Mouse (Mus musculus): ENCODE data around the gene Npat.

The Npat gene

DNA sequence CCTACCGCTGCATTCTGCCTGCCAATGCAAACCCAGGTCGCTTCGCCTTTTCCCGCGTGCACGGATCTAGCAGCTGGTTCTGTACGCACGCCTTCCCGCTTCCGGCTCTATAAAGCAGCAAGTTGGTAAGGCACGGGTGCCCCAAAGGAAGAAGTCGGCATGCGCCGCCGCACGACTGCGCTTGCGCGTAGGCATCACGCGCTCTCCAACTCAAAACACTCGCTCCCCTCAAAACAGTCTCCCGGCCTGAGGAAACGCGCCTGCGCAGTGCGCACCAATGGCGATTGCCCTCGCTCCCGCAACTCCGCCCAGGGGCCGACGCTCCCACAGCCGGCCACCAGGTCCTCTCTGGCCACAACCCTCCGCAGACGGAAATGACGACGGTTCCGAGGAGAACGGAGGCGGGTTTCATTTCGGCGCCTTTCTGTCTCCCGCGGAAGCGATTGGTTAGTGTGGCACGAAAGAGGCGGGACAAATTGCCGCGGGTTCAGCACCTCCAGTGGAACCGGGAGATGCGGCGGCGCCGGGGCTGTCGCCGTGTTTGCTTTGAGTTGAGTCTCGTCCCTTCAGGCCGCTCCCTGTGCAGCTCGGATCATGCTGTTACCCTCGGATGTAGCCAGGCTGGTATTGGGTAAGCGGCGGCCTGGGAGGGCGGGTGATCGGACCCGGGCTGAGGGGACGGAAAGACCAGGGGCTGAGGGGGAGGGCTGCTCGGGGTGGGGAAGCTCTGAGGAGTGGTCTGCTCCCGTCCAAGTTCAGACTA, at the start of gene Npat, which contains the start of gene Atm:
Gene Npat, plus strand, starts transcription at position 490 of the 763 bp plus-strand sequence.
Gene Atm, minus strand, starts transcription at position 183 of the 763 bp plus-strand sequence.
- DNase-seq = peak; percentile 99

DNA sequence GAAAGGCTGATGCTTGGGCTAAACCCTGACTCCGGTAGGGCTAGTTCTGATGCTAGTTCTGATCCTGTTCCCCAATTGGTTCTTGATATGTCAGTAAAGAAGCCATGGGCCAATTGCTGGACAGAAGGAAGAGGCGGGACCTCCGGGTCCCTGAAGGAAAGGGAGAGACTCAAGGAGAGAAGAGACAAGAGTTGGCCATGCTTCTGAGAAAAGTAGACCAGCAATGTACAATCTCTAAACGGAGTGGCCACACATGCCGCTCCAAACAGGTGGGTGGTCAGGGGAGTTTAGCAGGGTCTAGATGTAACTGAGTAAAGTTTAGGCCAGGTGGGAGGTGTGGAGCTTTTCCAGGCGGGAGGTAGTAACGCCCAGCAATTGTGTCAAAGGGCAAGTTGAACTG, 28.8 kb upstream of the Npat start:
- DNase-seq = no peak

- no peak for DNase-seq
These were observed 22.8 kb upstream of the Npat start for GRCm38 (mm10) chr9:53514091-53514490.

DNA sequence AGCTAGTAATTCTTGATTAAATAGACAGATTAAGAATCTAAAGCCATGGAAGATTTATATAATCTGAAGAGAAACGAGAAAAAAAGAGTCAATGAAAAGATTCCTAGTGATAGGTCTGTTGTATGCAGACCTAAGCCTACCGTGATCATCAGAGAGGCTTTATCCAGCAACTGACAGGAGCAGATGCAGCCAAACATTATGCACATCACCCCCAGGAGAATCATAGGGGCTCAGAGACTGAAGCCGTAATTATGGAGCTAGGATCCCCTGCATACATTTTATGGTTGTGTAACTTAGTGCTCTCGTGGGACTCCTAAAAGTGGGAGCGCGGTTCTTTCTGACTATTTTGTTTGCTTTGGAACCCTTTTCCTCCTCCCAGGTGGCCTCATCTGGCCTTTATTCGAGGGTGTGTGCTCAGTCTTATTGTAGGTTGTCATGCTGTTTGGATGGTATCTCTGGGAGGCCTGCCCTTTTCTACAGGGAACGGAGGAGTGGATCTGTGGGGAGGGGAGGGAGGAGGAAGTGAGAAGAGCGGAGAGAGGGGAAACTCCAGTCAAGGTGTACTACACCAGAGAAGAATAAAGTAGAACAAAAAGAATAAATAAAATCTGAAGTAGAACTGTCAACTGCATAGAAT, 19.4 kb upstream of the Npat start:
- no peak for DNase-seq

- peak; percentile 23 for DNase-seq
These were observed 1.2 kb upstream of the Npat start for GRCm38 (mm10) chr9:53535416-53536320.

GRCm38 (mm10) chr9:53537336-53537965, 604 bp downstream of the Npat start:
- peak; percentile 44 for DNase-seq

DNA sequence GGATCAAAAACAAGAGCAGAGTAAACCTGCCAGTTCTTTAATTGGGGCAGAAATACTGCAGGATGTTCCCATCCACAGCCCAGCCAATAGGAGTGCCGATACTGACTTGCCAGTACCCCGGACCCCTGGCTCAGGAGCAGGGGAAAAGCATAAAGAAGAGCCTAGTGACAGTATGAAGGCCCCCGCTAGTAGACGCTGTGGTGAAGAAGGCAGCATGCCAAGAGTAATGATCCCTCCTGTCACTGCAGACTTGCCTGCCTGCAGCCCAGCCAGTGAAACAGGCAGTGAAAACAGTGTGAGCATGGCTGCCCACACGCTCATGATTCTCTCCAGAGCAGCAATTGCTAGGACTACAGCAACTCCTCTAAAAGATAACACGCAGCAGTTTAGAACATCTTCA, 33.8 kb downstream of the Npat start:
- DNase-seq = peak; percentile 33

DNA sequence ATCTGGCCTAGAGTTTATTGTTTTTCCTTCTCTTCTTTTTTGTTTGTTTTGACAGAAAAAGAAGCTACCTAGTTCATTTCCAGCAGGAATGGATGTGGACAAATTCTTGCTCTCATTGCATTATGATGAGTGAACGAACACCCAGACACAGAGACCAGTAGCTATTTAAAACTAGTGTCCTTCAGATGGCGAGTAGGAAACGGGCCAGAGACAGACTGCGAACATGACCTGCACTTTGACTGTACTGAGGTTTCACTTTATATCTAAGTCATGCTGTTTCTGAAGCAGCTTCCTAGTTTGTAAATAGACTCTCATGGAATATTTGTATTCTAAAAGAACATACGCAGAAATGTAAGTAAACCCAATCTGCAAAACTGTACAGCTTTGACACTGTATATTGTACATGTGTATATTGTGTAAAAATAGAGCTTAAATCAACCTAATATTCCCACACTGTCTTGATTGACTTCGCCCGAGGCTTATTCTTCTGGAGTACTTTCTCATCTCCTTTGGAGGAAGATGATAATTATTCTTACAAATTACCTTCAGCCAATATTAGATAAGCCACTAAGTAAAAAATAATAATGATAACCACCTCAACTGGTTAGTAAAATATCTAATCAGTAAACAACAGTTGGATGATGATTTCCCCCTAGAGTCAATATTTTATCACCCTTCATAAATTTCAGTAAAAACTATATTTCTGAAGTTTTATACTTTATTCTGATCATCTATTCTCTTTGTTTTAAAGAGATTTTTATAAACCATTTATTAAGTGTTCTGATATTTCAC, 35.9 kb downstream of the Npat start:
- no peak for DNase-seq

GRCm38 (mm10) chr9:53575721-53576120, 38.9 kb downstream of the Npat start:
- no peak for DNase-seq

GRCm38 (mm10) chr9:53581870-53582269, 45.0 kb downstream of the Npat start:
- peak; percentile 75 for DNase-seq

DNA sequence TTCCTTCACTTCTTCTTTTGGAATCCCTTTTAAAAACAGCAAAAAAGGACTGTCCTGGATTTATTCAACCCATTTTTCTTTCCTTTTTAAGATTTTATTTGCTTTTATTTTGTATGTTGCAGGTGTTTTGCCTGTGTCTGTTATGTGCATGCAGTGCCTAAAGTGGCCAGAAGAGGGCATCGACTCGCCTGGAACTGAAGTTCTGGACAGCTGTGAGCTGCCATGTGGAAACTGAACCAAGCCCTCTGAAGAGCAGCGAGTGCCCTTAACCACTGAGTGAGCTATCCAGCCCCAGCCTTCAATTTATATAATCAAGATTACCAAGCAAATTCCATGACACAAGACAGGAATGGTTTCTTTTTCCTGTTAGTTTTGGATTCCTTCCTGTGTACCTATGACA, 57.9 kb downstream of the Npat start:
- peak; percentile 57 for DNase-seq

GRCm38 (mm10) chr9:53596971-53597600, 60.2 kb downstream of the Npat start:
- no peak for DNase-seq

DNA sequence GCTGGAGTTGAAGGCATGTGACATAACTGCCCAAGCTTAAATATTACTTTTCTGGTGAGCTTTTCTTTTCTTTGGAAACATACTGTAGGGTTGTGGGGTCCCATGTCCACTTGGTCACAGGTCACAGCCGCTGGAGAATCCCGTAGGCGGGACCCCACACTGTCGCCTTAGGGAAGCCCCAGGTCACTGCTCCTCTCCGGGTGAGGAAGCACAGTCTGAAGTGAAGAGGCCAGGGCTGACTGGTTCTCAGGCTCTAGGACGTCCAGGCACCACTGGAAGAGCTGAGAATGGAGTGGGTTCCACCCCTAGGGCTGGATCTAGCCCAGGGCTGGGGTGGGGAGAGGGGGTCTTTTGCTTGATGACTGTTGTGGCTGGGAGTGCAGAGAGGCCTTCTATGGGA, 61.8 kb downstream of the Npat start:
- no peak for DNase-seq

DNA sequence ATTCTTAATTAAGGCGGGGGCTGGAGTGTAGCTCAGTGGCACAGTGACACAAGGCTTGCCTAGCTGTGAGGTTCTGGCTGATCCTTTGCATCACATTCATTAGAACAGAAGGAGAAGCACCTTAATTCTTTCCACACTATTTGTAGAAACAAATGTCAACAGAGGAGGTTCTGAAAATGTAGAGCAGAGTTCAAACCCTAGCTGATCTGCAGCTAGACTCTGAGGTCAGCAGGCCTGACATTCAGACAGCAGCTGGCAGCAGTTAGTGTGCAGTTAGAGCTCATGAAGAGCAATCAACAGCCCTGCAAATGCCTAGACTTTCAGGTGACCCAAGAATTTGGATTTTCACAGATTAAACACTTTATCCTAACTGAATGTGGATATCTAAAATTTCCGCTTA, 64.7 kb downstream of the Npat start:
- DNase-seq = no peak

GRCm38 (mm10) chr9:53603384-53603783, 66.5 kb downstream of the Npat start:
- no peak for DNase-seq

- DNase-seq = no peak
These were observed 67.0 kb downstream of the Npat start for GRCm38 (mm10) chr9:53603849-53604248.

DNA sequence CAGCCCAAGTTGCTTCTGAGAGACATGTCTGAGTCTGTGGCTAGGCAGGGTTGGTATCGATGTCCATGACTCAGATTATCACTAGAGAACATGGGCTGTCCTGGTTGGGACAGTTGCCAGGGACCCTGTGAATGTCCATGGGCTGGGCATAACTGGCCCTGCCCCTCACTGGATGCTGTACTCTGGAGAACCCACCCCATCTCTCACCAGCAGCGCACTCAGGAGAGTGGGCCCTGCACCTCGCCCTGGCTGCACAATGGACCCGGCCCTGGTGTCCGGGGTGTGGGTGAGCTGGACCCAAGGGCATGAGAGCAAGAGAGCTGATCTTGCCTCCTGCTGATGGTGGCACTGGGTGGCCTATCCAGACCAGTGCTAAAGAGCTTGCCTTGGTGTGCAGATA, 68.1 kb downstream of the Npat start:
- no peak for DNase-seq

- no peak for DNase-seq
These were observed 70.3 kb downstream of the Npat start for GRCm38 (mm10) chr9:53607192-53607591.

GRCm38 (mm10) chr9:53607816-53608215, 71.0 kb downstream of the Npat start:
- DNase-seq = no peak

DNA sequence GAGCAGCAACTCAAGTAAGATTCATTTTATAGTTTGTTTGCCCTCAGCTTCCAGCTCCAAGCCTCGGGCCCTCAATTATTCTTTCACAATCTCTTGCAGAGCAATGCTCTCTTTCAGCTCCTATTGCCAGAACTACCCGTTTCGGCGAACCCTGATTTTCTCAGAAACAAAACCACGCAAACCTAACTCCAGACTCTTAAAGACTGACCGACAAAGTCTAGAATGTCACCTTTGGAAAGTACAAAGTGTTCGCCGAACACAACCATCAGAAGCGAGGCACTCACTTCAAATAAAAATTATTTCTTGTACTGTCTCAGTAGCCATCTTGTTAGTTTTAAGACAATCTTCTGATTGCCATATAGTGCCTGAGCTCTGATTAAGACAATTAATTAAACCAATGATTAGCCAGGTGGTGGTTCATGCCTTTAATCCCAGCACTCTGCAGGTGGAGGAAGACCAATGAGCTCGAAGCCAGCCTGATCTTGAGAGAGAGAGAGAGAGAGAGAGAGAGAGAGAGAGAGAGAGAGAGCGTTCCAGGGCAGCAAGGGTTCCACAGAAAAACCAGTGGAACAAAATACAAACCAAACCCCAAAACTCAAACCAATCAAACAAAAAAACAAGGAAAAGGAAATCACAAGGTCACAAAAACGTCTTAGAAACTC, 72.6 kb downstream of the Npat start:
- peak; percentile 39 for DNase-seq
